8 mouse cellular contexts compared by ENCODE assay signal in the genomic region with DNA sequence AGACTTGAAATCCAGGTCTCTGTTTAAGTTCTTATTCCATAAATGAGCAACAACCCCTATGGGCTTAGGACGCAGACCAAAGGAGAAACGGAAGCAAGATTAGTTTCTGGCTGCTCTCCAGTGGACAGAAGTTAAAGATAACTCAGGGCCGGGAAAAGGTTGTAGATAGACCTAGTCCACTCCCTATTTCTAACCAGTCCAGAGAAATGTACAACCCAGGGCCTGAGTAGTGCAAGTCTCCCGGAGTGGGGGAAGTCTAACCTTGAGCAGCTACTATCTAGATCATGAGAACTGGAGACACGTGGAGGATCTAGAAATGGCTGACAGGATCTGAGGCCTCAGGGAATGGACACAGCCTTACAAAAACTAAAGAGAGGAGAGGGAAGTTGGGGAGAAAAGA. TPM values are rescaled to one million over a fixed set of nuclear protein-coding genes. Genes with fewer than 3 reads are reported as not detected.
DNase-seq lines count a peak whose midpoint lies in the region; ATAC-seq and TF ChIP-seq lines count a peak whose summit lies in the region.

No protein-coding gene starts in this region.

- H3K9ac ChIP-seq in hindbrain, postnatal 0 days (replicated peaks; ENCODE audit: low read length), result peak overlapping the region; percentile 93
- peak overlapping the region; percentile 84 for H3K9ac ChIP-seq in liver, embryonic 15.5 days

- peak overlapping the region; percentile 91 for H3K4me3 ChIP-seq in testis, adult 2 months (ENCODE audit: control insufficient read depth, low read depth, low read length)
- H3K4me3 ChIP-seq in hindbrain, postnatal 0 days (ENCODE audit: low read length), result peak overlapping the region; percentile 74
- peak overlapping the region; percentile 92 for H3K4me3 ChIP-seq in liver, embryonic 15.5 days (replicated peaks)

- H3K27me3 ChIP-seq in testis, adult 2 months (ENCODE audit: control insufficient read depth, insufficient read depth, low read length), result no peaks in the 10 kb centered on the region
- H3K27me3 ChIP-seq in hindbrain, postnatal 0 days (ENCODE audit: insufficient read depth, low read length), result no peaks in the 10 kb centered on the region
- no peaks in the 10 kb centered on the region for H3K27me3 ChIP-seq in liver, embryonic 15.5 days

- H3K4me2 ChIP-seq in hindbrain, postnatal 0 days (ENCODE audit: low read depth, low read length), result peak overlapping the region; percentile 86
- H3K4me2 ChIP-seq in liver, embryonic 15.5 days, result peak overlapping the region; percentile 84

- no peaks in the 10 kb centered on the region; the same call in 1 of the 2 replicates for H3K36me3 ChIP-seq in testis, adult 2 months (ENCODE audit: control insufficient read depth, insufficient read depth, low read length)
- H3K36me3 ChIP-seq in hindbrain, postnatal 0 days (ENCODE audit: insufficient read depth, low read length), result peaks cover 6% of the 10 kb centered on the region; the same call in 1 of the 2 replicates
- H3K36me3 ChIP-seq in liver, embryonic 15.5 days (replicated peaks), result peaks cover 47% of the 10 kb centered on the region

- peaks cover 8% of the 10 kb centered on the region for H3K4me1 ChIP-seq in testis, adult 2 months (ENCODE audit: control insufficient read depth, insufficient read depth, low read length)
- peaks cover 18% of the 10 kb centered on the region for H3K4me1 ChIP-seq in hindbrain, postnatal 0 days (ENCODE audit: insufficient read depth, low read length)
- H3K4me1 ChIP-seq in liver, embryonic 15.5 days (replicated peaks), result peaks cover 74% of the 10 kb centered on the region

- DNase-seq in testis, postnatal 10 days (ENCODE audit: low spot score), result no peak
- DNase-seq in hindbrain, postnatal 0 days (ENCODE audit: low spot score), result peak; percentile 30
- no peak for DNase-seq in cerebellum, adult 18-20 months
- no peak for DNase-seq in adrenal gland, postnatal 14 days

- 14% methylated on average over 5 of the region's 5 CpGs for WGBS in hindbrain, postnatal 0 days
- WGBS in liver, embryonic 15.5 days (ENCODE audit: insufficient replicate concordance), result 2% methylated on average over 5 of the region's 5 CpGs

- no peaks in the 10 kb centered on the region for H3K9me3 ChIP-seq in hindbrain, postnatal 0 days (ENCODE audit: low read length)
- no peaks in the 10 kb centered on the region for H3K9me3 ChIP-seq in liver, embryonic 15.5 days (replicated peaks)

- H3K27ac ChIP-seq in testis, adult 2 months (ENCODE audit: control insufficient read depth, insufficient read depth, low read depth, low read length), result peak overlapping the region; percentile 92
- peak overlapping the region; percentile 99 for H3K27ac ChIP-seq in hindbrain, postnatal 0 days
- H3K27ac ChIP-seq in liver, embryonic 15.5 days (replicated peaks), result peak overlapping the region; percentile 97

- peak; percentile 25 for ATAC-seq in erythroblast, adult 5-6 weeks (replicated peaks; ENCODE audit: low FRiP score, poor library complexity, severe bottlenecking)
- ATAC-seq in hindbrain, postnatal 0 days, result 0 out of 2 replicates have a peak, but pooled peaks have one; percentile 4
- ATAC-seq in liver, embryonic 15.5 days (ENCODE audit: insufficient read depth), result peak; percentile 29
- ATAC-seq in activated CD4-positive, CD25-positive, alpha-beta regulatory T cell, adult 4 months, result no peak

- no peak for TF ChIP-seq POLR2A in testis, adult 2 months (IDR thresholded peaks at IDR 0.05; ENCODE audit: control insufficient read depth, low read depth, low read length)

- TF ChIP-seq CTCF in testis, adult 2 months (IDR thresholded peaks at IDR 0.05; ENCODE audit: control insufficient read depth, insufficient read depth, insufficient replicate concordance, low read depth, low read length), result no peak
- no peak for TF ChIP-seq CTCF in hindbrain, postnatal 0 days (IDR thresholded peaks at IDR 0.05; ENCODE audit: low read depth)

RNA-seq across cellular contexts. Expression of gene Atpif1, which starts 1.0 kb away (rescaled TPM):
- 328 TPM in 2 replicates for polyA plus RNA-seq in testis, adult 2 months (2012; rRNA removed)
- 715 and 778 TPM in 2 replicates for total RNA-seq in erythroblast, adult 5-6 weeks (2015; ENCODE audit: low replicate concordance)
- 2,175 and 2,816 TPM in 2 replicates for total RNA-seq in erythroblast, adult 5-6 weeks (2017; ENCODE audit: low replicate concordance)
- 341 and 518 TPM in 2 replicates for total RNA-seq in hindbrain, postnatal 0 days (2014; rRNA removed)
- polyA plus RNA-seq in hindbrain, postnatal 0 days (2015; fragmentation: Nextera tagmentation; extraction: Ambion mirVana), result 1,637 and 1,748 TPM in 2 replicates
- polyA plus RNA-seq in liver, embryonic 15.5 days (2015; fragmentation: Nextera tagmentation; extraction: Ambion mirVana), result 991 and 1,178 TPM in 2 replicates
- 100 to 1,000 TPM; 222 to 226 TPM for polyA plus RNA-seq in activated CD4-positive, CD25-positive, alpha-beta regulatory T cell, adult 4 months (2017; shearing (Covaris generic))
- 357 TPM in 2 replicates for total RNA-seq in adrenal gland, postnatal 14 days (2021)

RNA-seq across cellular contexts. Expression of gene Dnajc8, which starts 2.9 kb away (rescaled TPM):
- polyA plus RNA-seq in testis, adult 2 months (2012; rRNA removed), result 22.8 and 24.8 TPM in 2 replicates
- total RNA-seq in erythroblast, adult 5-6 weeks (2015; ENCODE audit: low replicate concordance), result 75.0 and 117 TPM in 2 replicates
- total RNA-seq in erythroblast, adult 5-6 weeks (2017; ENCODE audit: low replicate concordance), result 262 and 314 TPM in 2 replicates
- total RNA-seq in hindbrain, postnatal 0 days (2014; rRNA removed), result 64.6 and 95.5 TPM in 2 replicates
- polyA plus RNA-seq in hindbrain, postnatal 0 days (2015; fragmentation: Nextera tagmentation; extraction: Ambion mirVana), result 142 and 162 TPM in 2 replicates
- polyA plus RNA-seq in liver, embryonic 15.5 days (2015; fragmentation: Nextera tagmentation; extraction: Ambion mirVana), result 68.8 and 84.7 TPM in 2 replicates
- polyA plus RNA-seq in activated CD4-positive, CD25-positive, alpha-beta regulatory T cell, adult 4 months (2017; shearing (Covaris generic)), result 100 to 1,000 TPM; 293 to 317 TPM
- 111 and 114 TPM in 2 replicates for total RNA-seq in adrenal gland, postnatal 14 days (2021)

RNA-seq across cellular contexts. Expression of gene Sesn2, which starts 22.2 kb away (rescaled TPM):
- 18.0 and 19.4 TPM in 2 replicates for polyA plus RNA-seq in testis, adult 2 months (2012; rRNA removed)
- 3.7 and 4.6 TPM in 2 replicates for total RNA-seq in erythroblast, adult 5-6 weeks (2015; ENCODE audit: low replicate concordance)
- 5.8 and 6.6 TPM in 2 replicates for total RNA-seq in erythroblast, adult 5-6 weeks (2017; ENCODE audit: low replicate concordance)
- 22.8 and 25.7 TPM in 2 replicates for total RNA-seq in hindbrain, postnatal 0 days (2014; rRNA removed)
- polyA plus RNA-seq in hindbrain, postnatal 0 days (2015; fragmentation: Nextera tagmentation; extraction: Ambion mirVana), result 18.3 and 19.9 TPM in 2 replicates
- polyA plus RNA-seq in liver, embryonic 15.5 days (2015; fragmentation: Nextera tagmentation; extraction: Ambion mirVana), result 7.4 and 7.8 TPM in 2 replicates
- polyA plus RNA-seq in activated CD4-positive, CD25-positive, alpha-beta regulatory T cell, adult 4 months (2017; shearing (Covaris generic)), result 1 to 10 TPM; 1.7 to 5.4 TPM
- total RNA-seq in adrenal gland, postnatal 14 days (2021), result 17.8 and 19.8 TPM in 2 replicates

RNA-seq across cellular contexts. Expression of gene Ptafr, which starts 31.4 kb away (rescaled TPM):
- 0.28 and 0.46 TPM in 2 replicates for polyA plus RNA-seq in testis, adult 2 months (2012; rRNA removed)
- total RNA-seq in erythroblast, adult 5-6 weeks (2015; ENCODE audit: low replicate concordance), result 3.1 and 9.0 TPM in 2 replicates
- total RNA-seq in erythroblast, adult 5-6 weeks (2017; ENCODE audit: low replicate concordance), result 6.6 and 7.7 TPM in 2 replicates
- 0.32 and 0.63 TPM in 2 replicates for total RNA-seq in hindbrain, postnatal 0 days (2014; rRNA removed)
- polyA plus RNA-seq in hindbrain, postnatal 0 days (2015; fragmentation: Nextera tagmentation; extraction: Ambion mirVana), result 0.61 and 0.64 TPM in 2 replicates
- 1.1 and 1.2 TPM in 2 replicates for polyA plus RNA-seq in liver, embryonic 15.5 days (2015; fragmentation: Nextera tagmentation; extraction: Ambion mirVana)
- under 1 TPM; 0.62 to 0.90 TPM for polyA plus RNA-seq in activated CD4-positive, CD25-positive, alpha-beta regulatory T cell, adult 4 months (2017; shearing (Covaris generic))
- total RNA-seq in adrenal gland, postnatal 14 days (2021), result 1.4 and 1.5 TPM in 2 replicates
